Mouse (Mus musculus) ES-E14 (cell line): ENCODE results near the gene Erh. TPM values are rescaled to one million over a fixed set of nuclear protein-coding genes. Genes with fewer than 3 reads are reported as not detected.

Experiments used
- DNase-seq: peaks from one replicate; pipeline ENCODE4 v3.0.0-alpha.2; 2013; ENCODE audit warnings: low read depth, low spot score
- H3K27ac ChIP-seq: 2 replicates; pipeline ENCODE4 v1.5.1; 2012; ENCODE audit warnings: low read depth, mild to moderate bottlenecking, low read length, moderate library complexity, mixed read lengths; ENCODE audit not compliant: poor library complexity, insufficient read depth, severe bottlenecking
- H3K36me3 ChIP-seq: 2 replicates; pipeline ENCODE4 v1.6.1; 2012; ENCODE audit warnings: mild to moderate bottlenecking, low read length, moderate library complexity, mixed read lengths; ENCODE audit not compliant: control insufficient read depth, poor library complexity, insufficient read depth, severe bottlenecking
- H3K4me1 ChIP-seq, 2 experiments: fragments of 150-350 bp in 1 of 2; sonication (generic) in 1 of 2; 2 replicates each; pipeline ENCODE4 v1.6.1; 2012; ENCODE audit warnings: low read length in 2 of 2, mild to moderate bottlenecking in 1 of 2, mixed read lengths in 1 of 2; ENCODE audit not compliant: control insufficient read depth in 2 of 2, insufficient read depth in 2 of 2, poor library complexity in 1 of 2
- H3K4me3 ChIP-seq, 2 experiments: fragments of 150-350 bp in 1 of 2; sonication (generic) in 1 of 2; 2 replicates each; pipeline ENCODE4 v1.5.1; 2012; ENCODE audit warnings: low read length in 2 of 2, low read depth in 1 of 2, mild to moderate bottlenecking in 1 of 2, mixed read lengths in 1 of 2; ENCODE audit not compliant: insufficient read depth in 1 of 2, poor library complexity in 1 of 2, severe bottlenecking in 1 of 2
- H3K9ac ChIP-seq: 2 replicates; pipeline ENCODE4 v1.6.1; 2012; ENCODE audit warnings: low read depth, mild to moderate bottlenecking, low read length, mixed read lengths; ENCODE audit not compliant: poor library complexity, insufficient read depth, severe bottlenecking
- H3K9me3 ChIP-seq: fragments of 150-350 bp; sonication (generic); 2 replicates; pipeline ENCODE4 v1.6.1; 2012; ENCODE audit warnings: low read depth, mild to moderate bottlenecking, low read length; ENCODE audit not compliant: control insufficient read depth, insufficient read depth
- CHD2 ChIP-seq: IDR thresholded peaks from 2 replicates; pipeline ENCODE4 v1.6.1; 2014; ENCODE audit warnings: mild to moderate bottlenecking, low read depth, low read length, inconsistent platforms
- HCFC1 ChIP-seq: IDR thresholded peaks from 2 replicates; pipeline ENCODE4 v1.6.1; 2012; ENCODE audit warnings: low read length, inconsistent platforms, borderline replicate concordance; ENCODE audit not compliant: insufficient read depth
- MAFK ChIP-seq: IDR thresholded peaks from 2 replicates; pipeline ENCODE4 v1.6.1; 2014; ENCODE audit warnings: mild to moderate bottlenecking, low read depth, low read length, inconsistent platforms; ENCODE audit not compliant: insufficient read depth
- ZC3H11A ChIP-seq: IDR thresholded peaks from 2 replicates; pipeline ENCODE4 v1.6.1; 2012; ENCODE audit warnings: low read depth, mild to moderate bottlenecking, inconsistent platforms, low read length, borderline replicate concordance
- ZNF384 ChIP-seq: IDR thresholded peaks from 2 replicates; pipeline ENCODE4 v1.6.1; 2012; ENCODE audit warnings: low read depth, low read length, inconsistent platforms
- in situ Hi-C, 2 experiments: fragments of 600-800 bp; cut with MboI; formaldehyde crosslinking; loops; one replicate each; pipeline ENCODE4 v1.15.1; 2025; ENCODE audit warnings: low sequenced_read_pairs in 2 of 2, inconsistent platforms in 1 of 2; ENCODE audit not compliant: unreplicated experiment in 2 of 2
- total RNA-seq: library from RNA; depleted of rRNA; stranded (reverse); fragments of 300-350 nt; gene quantifications from 2 replicates; pipeline ENCODE4 v1.2.3, GENCODE M21; 2012

Gene Erh
- total RNA-seq, 1 experiment = 353 TPM

DNA sequence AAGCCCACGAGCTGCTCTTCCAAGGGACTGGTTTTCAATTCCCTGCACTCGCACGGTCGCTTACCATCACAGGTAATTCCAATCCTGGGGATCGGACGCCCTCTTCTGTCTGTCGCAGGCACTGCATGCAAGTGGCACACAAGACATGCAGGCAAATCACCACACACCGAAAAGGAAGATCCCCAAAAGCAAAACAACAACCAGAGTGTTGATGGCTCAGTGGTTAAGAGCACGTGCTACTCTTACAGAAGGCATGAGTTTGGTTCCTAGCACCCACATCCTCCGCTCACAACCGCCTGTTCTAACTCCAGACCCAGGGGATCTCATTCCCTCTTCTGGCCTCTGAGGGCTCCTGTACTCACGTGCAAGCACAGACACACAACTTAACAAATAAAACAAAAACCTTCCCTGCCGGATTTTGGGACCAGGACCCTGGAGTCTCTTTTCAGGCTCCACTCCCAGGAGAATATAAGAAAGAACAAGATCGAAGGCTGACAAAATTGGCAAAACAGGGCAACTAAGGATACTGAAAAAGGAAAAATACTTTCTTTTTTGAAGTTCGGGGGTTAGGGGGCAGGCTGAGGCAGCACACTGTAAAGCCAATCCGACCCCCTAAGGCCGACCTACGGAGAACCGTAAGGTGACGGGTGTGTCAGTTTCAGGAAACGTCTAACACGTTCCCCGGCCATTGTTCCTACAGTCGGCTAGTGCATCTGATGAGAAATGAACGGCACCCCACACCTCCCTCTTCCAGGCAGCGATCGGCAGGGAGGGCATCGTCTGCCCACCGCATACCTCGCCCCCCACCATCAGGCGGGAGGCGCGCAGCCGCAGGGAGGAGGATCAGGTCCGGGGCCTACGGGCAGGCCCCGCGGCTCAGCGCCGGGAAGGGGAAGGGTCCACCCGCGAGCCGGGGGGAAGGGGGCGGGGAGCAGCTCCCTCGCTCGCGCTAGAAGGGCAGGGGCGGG, 1.1 kb downstream of the Erh start:
- Histone ChIP-seq H3K36me3 (peaks cover 19% of the 10 kb centered on the region), H3K9ac (peak overlapping the region; percentile 98), H3K9me3 (no peaks in the 10 kb centered on the region), H3K4me1 (peaks cover 6 to 8% of the 10 kb centered on the region in 2 experiments; a peak in 3 of 4 replicates), H3K27ac (peak overlapping the region; percentile 87), H3K4me3 (peak overlapping the region; percentile 66 to 91)
- in situ Hi-C loops = no loop called here
- DNase-seq = peak; percentile 92
- TF ChIP-seq HCFC1 (no peak), CHD2 (no peak), ZC3H11A (no peak), MAFK (no peak), ZNF384 (no peak)

DNA sequence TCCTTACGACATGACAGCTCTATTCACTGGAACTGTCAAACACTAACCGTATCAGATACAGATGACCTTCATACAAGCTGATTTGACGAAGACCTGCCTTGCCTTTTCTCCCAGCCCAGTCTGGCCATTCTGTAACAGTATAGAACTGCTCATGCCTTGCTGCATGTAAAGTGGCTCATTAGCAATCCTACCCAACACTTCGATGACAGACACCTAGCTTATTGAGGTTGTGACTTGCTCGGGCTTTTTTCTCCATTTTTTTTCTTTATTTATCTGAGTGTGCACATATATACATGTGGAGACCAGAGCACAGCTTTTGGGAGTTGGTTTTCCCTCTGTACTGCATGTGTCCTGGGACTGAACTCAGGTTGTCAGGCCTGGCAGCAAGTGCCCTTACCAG, 12.4 kb downstream of the Erh start:
- TF ChIP-seq CHD2 = no peak
- no peak for TF ChIP-seq HCFC1
- no peak for TF ChIP-seq ZNF384
- TF ChIP-seq ZC3H11A = no peak
- TF ChIP-seq MAFK = no peak
- H3K4me1 ChIP-seq = peaks cover 4 to 9% of the 10 kb centered on the region in 2 experiments
- no peaks in the 10 kb centered on the region for H3K9me3 ChIP-seq
- in situ Hi-C loops = no loop called here
- no peak overlapping the region for H3K4me3 ChIP-seq
- H3K27ac ChIP-seq = no peak overlapping the region
- no peak for DNase-seq
- no peak overlapping the region for H3K9ac ChIP-seq
- peaks cover 17% of the 10 kb centered on the region for H3K36me3 ChIP-seq

DNA sequence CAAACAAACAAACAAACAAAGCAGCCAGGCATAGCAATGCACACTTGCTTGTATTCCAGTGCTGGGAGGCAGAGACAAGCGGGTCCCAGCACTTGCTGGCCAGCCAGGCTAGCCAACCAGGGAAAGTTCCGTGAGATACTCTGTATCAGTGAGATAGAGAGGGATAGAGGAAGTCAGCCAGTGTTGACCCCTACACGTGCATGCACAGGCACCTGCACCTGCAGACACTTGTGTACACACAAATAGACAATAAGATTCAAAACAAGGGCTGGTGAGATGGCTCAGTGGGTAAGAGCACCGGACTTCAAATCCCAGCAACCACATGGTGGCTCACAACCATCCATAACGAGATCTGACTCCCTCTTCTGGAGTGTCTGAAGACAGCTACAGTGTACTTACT, 23.6 kb downstream of the Erh start:
- peaks cover 4 to 14% of the 10 kb centered on the region in 2 experiments; a peak in 2 of 4 replicates for H3K4me1 ChIP-seq
- H3K9me3 ChIP-seq = no peaks in the 10 kb centered on the region
- in situ Hi-C loops = loop anchor here (25.0 kb wide), 1 partner anchor 458 kb away; no protein-coding TSS in a partner anchor
- H3K9ac ChIP-seq = no peak overlapping the region
- H3K4me3 ChIP-seq = no peak overlapping the region
- DNase-seq = no peak
- no peak overlapping the region for H3K27ac ChIP-seq
- TF ChIP-seq CHD2 (no peak), MAFK (no peak), ZC3H11A (no peak), ZNF384 (no peak), HCFC1 (no peak)
- no peaks in the 10 kb centered on the region for H3K36me3 ChIP-seq

DNA sequence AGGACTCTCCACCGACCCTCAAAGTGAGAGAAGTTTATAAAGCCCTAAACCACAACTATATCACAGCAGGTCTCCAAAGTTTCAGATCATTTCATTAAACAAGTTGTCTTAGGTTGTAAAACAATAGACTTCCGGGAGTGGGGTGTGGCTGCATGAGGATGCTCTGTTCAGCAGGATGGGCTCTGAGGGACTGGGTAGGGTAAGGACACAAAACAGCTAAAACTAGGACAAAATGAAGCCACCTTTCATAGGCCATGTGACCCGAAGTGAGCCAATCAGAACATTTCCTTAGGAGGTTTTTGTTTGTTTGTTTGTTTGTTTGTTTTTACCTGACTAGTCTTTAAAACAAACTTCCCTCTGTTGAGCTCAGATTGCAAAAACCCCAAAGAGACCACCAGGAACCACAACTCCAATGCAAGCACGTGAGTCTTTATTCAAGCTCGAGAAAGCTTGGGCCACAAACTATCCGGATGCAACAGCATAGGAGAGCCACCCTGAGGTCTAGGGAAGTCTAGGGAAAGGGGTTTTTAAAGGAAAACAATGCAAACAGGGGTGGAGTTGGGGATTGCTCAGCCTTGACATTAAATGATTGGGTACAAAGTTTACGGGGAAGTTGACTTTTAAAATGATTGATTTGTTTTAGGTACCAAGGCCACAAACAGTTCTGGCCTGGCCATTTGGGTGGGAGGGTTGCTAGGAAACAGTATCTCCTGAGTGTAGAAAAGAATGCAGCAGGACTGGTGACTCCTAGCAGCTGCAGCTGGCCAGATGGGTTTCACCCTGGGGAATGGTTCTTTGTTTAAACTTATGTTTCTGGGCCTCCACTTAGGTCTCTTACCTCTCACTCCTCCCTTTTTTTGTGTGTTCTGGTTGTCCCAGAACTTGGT, 28.5 kb downstream of the Erh start:
- Histone ChIP-seq H3K4me3 (0 out of 4 replicates have a peak overlapping the region, but pooled peaks of 1 of the 2 experiments have one; percentile 9), H3K9me3 (no peaks in the 10 kb centered on the region), H3K27ac (peak overlapping the region; percentile 33; the same call in 1 of the 2 replicates), H3K36me3 (no peaks in the 10 kb centered on the region), H3K9ac (no peak overlapping the region), H3K4me1 (peaks cover 4 to 21% of the 10 kb centered on the region in 2 experiments; a peak in 2 of 4 replicates)
- no peak for TF ChIP-seq ZNF384
- no peak for TF ChIP-seq MAFK
- no peak for TF ChIP-seq ZC3H11A
- no peak for TF ChIP-seq HCFC1
- TF ChIP-seq CHD2 = no peak
- DNase-seq = no peak
- in situ Hi-C loops = loop anchor here (25.0 kb wide), 1 partner anchor 453 kb away; no protein-coding TSS in a partner anchor
